Mouse (Mus musculus) heart, adult 8-10 months (tissue): ENCODE data around the gene Espn. TPM values are rescaled to one million over a fixed set of nuclear protein-coding genes. Genes with fewer than 3 reads are reported as not detected.
A peak's percentile ranks its signal among the peaks of the same experiment; 100 is the strongest.

Source experiments
- DNase-seq: peaks from one replicate; pipeline ENCODE4 v3.0.0; 2022; ENCODE audit warnings: low spot score
- total RNA-seq, 4 experiments: library from RNA; stranded (reverse); gene quantifications; 2 replicates each; pipeline ENCODE4 v1.2.4; 2022

Gene Espn
- total RNA-seq, 4 experiments from 2014 or later = 2.6 to 3.5 (median 3.0) TPM

DNA sequence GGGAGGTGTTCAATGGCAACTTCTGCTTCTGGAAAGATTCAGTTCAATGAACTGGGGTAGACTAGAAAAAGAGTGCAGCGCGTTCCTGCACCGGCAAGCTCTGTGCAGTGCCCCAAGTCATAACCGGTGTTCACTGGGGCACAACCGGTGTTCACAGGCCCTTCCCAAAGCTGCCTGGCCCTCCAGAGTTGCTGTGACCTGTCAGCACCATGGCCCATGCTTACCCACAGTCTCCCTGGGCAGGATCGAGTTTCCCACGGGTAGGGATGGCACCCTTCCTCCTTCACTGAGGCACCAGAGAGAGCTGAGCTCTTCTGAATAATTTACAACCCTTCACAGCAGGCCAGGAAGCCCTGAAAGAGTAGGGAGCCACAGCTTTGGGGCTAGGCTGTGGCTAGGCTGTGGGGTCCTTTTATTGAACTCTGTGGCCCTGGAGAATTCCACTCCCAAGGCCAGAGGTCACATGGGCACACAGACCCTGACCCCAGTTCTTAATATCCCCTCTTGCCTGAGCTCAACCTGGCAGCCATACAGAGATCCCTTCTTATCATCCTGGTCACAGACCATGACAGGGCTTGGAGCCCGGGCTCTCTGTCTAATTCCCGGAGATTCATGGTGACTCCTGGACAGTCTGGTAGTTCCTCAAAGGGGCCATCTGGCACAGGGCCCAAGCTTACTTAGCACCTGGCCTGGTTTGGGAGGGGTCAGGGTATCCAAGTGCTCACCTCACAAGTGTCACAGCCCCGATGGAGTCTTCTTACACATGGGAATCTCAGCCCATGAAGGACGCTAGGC is 5.9 kb downstream of the Espn start:
- DNase-seq = no peak

DNA sequence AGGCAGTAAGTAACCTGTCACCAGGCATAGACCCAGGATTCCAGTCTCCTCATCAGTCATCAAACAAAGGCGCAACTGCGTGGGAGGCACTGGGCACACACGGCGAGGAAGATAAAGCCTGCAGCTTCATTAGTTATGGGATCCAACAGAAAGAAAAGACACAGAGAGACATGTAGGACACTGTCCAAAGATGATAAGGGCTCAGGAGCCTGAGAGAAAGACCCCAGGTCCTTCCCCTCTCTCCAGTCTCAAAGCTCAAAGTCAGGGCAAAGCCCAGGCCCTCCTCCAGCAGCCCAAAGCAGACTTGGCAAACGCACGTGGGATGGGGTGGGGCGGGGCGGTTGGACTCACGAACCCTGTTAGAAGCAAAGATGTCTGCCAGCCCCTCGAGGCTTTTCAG is 6.7 kb downstream of the Espn start:
- no peak for DNase-seq

DNA sequence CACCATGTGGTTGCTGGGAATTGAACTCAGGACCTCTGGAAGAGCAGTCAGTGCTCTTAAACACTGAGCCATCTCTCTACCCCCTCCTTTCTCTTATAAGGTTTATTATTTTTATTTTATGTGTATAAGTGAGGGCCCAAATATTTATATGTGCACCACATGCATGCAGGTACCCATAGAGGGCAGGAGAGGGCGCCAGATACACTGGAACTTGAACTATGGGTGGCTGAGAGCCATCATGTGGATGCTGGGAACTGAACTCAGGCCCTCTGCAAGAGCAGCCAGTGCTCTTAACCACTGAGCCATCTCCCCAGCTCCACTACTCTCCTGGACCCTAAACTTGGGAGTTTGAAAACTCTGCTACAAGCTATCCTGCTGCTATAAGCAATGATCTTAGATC is 8.5 kb downstream of the Espn start:
- DNase-seq = no peak

DNA sequence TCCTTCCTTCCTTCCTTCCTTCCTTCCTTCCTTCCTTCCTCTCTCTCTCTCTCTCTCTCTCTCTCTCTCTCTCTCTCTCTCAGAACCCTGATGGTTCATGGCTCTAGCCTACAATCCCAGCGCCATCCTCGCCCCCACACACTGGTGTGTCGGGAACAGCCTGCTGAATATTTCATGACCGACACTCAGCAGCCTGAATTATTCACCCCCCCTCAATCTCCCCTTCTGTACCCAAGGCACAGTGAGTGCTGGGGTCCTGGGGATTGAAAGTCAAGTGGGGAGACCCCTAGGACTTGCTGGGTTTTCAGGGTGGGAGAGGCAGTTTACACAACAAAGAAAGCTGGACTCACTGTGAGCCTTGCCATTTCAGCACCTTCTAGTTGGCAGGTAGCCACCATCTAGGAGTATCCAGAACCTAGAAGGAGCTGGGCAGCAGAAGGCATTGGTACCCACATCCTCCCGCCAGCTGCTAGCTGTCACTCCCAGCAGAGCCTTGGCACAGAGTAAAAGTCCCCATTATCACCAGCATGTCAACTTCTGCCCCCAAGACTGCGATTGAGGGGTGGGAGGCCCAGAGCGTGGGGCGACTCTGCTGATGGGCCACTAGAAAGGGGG is 10.5 kb downstream of the Espn start:
- DNase-seq = no peak

DNA sequence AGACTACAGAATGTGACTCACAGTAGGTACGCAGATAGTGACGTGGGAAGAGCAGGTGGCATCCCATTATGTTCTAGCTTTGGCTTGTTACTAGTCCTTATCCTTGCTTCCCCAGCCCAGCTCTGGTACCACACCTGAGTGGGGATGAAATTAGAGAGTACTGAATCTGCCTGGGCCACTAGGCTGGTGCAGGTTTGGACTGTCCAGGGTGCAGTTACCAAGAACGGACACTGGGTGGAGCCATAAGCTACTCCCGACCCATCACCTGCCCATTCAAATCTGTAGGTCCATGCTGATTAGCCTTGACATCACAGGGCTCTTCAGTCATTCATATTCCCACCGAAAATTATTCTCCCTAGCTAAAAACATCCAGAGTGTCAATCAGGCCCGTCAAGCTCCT is 11.7 kb downstream of the Espn start:
- no peak for DNase-seq

DNA sequence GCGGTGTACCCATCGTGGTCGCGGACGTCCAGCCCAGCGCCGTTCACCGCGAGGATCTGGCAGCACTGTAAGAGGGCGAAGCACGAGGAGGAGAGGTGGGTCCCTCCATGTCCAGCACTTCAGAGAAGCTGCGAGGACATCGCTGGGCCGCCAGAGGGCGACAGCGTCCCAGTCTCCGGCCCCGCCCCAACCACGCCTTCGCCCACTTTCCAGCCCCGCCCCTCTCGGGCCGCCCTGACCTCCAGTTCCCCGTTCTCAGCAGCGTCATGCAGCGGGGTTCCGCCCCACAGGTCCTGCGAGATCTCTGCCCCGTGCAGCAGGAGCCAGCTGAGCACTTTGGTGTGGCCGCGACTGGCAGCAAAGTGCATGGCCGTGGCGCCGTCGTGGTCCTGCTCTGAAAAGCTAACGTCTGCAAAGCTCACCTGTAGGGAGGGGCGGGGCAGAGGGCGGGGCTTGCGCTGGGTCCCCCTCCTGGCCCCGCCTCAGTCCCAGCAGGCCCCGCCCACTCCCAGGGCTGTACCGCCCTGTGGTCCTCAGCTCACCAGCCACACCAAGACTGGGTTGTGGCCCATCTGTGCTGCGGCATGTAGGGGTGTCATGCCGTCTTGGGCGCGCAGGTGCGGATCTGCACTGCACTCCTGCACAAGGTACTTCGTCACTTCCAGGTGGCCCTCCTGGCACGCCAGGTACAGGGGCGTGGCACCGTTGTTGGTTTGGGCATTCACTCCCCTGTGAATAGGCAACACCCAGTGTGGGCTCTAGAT is 13.5 kb downstream of the Espn start:
- peak; percentile 82 for DNase-seq

DNA sequence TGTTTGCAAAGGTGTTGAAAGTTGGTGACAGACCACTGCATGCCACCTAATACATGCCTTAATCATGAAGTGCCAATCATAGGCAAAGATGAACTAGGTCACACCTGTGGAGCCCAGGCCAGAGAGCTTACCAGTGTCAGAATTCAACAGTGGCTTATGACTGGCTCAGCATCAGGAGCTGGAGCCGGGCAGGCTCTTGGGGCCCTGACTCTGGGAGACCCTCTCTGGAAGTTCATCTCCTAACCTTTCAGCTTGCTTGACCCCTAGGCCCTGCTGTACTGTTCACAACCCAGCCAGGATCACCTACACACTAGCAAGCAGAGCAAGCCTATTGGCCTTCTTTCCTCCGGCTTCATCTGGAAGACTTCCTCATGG is 15.3 kb downstream of the Espn start:
- DNase-seq = no peak

DNA sequence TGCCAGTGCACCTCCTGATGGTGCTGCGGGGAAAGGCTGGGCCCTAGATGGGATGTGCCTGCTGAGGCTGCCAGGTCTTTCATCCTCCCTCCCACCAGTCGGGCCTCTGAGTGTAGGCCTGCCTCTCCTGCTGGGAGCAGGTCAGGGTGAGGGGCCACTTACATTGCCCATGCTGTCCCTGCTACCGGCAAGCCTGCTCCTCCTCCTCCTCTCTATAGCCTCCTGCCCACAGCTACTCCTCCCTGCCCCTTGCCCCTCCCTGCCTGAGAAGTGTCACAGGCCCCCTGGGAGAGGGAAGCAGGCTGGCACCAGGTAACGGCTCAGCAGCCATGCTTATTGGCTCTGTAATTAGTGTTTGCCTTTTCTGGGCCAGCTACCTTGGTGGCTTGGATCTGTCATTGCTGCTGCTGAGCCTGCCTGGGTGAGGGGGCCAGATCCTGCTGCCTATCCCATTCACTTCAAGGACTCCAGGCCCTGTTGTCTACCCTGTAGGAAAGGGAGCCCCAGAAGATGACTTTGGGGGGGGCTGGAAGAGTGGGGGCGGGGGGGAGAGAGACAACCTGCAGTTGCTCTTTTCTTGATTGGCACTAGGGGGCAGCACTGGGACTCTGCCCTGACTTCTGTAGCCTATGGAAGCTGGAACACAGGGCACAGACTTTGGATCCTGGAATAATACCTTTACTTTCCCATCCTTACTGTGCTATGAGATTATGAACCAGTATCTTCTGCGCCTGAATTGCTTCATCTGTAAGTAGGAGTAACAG is 15.9 kb downstream of the Espn start:
- DNase-seq = no peak

DNA sequence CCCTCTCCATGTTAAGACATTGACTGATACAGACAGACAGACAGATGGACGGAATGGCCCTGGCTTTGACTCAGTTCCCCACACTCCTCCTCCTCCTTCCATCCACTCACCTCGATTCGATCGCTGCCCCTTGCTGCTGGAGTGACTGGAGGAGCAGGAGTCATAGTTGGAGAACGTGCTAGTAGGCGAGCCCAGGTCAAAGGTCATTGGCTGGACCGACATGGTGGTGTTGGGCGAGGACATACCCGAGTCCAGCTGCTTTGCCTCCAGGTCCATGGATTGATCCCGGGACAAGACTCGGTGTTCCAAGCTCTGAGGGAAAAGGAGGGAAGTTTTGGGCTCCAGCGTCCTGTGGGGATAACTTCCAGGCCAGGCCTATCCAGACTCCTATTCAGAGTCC is 16.8 kb downstream of the Espn start:
- no peak for DNase-seq

DNA sequence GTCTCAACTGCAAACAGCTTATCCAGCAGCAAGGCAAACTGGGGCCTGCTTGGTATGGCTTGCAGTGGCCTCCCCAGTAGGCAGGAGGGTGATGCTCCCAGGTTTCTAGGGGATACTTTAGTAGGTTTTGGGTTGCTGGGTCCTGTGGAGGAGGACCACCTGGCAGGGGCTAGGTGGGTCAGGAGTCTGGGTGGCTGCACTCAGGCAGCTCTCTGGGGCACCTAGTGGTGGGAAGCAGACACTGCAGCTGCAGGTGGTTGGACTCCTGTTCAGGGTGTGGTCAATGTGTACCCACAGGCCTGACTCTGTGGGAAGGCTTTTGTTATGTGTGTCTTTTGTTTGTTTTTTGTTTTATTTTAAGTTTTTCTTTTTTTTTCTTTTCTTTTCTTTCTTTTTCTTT is 17.7 kb downstream of the Espn start:
- DNase-seq = no peak

DNA sequence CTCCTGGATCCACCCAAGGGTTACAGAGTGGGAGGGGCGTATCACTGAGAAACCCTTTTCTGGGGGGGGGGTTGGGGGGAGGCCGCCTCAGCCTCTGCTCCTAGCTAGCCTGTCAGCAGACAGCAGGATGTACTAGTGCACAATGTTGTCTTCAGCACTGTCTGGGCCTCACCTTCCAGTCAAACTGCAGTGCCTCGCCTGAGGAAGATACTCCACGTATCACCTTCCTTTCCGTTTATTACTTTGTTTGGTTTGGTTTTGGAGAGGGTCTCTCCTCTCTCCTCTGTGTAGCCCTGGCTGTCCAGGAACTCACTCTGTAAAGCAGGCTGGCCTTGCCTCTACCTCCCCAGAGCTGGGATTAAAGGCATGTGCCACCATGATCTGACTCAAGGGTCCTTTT is 19.0 kb downstream of the Espn start:
- DNase-seq = no peak

DNA sequence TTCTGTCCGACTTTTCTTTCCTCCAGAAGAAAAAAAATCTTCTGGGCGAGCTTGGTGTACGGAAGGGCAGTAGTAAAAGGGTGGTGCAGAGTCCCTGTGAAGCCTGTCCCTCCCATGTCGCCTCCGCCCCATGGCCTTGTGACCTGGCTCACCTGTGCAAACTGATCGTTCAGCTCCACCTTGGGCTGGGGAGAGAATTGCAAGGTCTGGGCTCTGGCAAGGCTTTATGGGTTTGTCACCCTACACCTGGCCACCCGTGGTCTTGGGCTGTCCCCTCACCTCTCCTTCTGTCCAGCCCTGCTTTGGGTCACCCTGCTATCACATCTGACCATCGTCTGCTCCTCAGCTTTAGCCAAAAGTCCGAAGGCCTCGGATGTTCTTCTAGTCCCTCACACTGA is 19.4 kb downstream of the Espn start:
- no peak for DNase-seq

DNA sequence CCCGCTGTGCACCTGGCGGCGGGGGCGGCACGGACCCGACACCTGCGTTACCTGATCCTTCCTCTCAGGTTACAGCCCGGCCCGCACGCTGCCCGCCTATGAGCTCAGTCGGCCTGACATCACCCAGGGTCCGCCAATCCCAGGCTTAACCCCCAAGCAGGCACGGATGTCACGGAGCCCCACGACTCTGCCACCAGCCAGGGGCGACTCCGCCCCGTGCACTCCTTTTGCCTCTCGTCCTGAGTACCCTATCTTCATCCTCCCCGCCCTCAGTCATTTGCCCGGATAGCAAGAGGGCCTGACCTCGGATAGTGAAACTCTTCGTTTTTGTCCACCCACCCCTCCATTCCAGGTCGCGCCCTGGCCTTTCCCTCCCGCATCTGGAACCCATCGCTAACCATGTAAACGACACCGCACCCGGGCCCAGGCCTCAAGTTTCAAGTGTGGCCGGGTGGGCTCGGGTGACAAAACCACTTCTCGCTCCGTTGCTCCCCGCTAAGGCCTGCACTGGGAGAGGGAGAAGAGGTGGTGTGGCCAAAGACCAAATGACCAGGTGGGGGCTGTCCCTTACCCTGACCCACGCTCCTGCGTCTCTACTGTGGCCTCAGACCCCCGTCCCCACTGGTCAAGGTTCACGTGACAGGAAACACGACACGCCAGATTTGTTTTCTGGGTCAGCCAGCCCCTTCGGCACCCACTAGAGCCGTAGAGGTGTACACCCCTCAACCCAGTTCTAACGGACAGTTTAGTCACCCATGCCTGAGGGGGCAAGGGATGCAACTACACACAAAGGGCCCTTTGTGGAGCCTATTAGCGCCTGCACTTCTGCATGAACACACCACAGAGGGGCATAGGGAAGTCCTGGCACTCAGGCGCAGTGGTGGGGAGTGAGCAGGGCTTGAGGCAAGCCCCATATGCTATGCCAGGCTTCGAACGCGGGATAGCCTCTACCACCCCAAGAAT is 20.1 kb downstream of the Espn start:
- no peak for DNase-seq

DNA sequence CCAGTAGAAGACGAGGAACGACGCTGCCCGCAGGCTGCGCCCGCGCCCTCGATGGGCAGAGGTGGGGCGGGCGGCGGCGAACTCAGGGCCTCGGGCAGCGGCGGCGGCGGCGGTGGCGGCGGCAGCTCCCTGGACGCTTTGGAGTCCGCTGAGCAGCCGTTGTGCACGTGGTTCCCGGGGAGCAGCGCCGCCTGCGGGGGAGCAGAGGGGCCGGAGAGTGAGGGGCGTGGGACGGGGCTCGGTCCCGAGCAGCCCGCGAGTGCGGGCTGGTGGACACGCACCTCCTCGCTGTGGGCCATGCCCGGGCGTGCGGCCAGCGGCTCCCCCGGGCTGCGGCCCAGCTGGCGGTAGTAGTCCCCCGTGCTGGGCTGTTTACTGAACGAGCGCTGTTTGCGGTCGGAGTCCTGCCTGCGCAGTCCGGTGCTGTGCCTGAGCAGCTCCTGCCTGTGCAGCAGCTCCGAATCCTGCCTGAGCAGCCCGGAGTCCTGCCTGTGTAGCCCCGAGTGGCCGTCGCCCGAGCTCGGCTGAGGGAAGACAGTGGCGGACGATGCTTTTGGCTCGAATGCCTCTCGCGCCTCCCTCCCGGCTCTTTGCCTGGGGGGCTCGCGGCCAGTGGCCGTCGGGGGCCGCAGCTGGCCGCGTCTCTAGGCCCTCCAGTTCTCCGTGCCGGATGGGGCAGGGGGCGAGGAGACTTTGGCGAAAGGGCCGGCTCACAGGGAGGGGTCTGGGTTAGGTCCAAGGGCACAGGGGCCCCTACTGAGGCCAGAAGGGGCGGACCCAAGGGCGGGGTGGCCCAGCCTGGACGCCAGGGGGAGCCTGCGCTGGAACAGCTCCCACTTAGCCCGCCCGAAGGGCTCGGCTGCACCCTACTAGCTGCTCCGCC is 21.2 kb downstream of the Espn start:
- peak; percentile 33 for DNase-seq

DNA sequence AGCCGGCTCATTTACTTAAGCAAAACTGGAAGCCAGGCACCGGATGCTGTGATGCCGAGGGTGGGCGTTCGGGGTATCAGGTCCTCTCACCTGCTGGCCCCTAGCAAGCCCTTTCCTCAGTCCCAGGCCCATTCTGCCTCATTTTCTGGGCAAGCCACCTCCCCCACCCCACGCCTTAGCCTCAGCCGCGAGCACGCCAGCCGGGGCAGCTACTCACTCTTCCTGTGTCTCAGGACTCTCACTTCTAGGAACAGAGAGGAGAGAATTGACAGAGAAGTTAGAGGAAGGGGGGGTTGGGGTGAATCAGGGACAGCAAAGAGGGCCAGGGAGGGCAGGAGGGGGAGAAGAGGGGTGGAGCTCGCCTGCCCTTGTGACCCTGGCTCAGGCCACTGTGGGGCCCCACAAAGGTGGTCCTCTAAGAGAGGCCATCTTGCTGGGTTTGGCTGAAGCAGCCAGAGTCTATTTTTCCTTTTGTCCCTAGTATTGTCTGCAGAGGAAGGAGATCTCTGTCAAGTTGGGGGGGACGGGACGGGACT is 22.7 kb downstream of the Espn start:
- DNase-seq = no peak

DNA sequence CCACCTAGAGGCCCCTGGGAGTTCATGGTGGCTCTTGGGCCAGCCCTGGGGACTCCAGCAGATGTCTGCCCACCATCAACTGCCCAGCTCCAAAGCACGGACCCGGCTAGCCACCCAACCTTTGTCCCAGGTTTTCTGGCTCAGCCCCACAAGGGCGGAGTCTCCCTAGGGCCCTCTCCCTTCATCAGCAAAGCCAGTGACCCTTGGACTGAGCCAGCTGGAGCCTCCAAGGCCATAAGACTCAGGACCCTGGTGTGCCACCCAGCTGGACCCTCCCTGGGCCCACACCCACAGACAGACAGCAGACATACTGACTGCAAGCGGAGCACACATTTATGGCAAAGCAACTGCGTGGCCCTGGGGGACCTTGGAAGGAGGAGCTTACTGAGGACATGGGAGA is 23.4 kb downstream of the Espn start:
- DNase-seq = no peak

DNA sequence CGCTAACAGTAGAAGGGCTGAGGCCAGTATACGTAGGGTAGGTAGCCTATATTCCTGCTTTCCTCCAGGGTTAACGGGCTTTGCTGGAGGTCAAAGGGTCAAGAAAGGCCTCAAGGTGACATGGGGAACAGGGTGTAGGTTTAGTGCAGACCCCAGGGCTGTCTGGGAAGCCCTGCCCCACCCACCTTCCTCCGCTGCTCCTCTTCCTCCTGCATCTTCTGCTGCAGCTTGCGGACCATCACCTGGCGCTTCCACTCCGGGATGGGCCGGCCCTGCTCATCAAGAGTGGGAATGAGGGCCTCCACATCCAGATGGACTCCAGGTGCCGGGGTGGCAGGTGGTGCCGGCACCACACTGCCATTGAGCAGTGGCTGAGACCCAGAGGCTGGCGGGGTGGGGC is 24.3 kb downstream of the Espn start:
- no peak for DNase-seq

DNA sequence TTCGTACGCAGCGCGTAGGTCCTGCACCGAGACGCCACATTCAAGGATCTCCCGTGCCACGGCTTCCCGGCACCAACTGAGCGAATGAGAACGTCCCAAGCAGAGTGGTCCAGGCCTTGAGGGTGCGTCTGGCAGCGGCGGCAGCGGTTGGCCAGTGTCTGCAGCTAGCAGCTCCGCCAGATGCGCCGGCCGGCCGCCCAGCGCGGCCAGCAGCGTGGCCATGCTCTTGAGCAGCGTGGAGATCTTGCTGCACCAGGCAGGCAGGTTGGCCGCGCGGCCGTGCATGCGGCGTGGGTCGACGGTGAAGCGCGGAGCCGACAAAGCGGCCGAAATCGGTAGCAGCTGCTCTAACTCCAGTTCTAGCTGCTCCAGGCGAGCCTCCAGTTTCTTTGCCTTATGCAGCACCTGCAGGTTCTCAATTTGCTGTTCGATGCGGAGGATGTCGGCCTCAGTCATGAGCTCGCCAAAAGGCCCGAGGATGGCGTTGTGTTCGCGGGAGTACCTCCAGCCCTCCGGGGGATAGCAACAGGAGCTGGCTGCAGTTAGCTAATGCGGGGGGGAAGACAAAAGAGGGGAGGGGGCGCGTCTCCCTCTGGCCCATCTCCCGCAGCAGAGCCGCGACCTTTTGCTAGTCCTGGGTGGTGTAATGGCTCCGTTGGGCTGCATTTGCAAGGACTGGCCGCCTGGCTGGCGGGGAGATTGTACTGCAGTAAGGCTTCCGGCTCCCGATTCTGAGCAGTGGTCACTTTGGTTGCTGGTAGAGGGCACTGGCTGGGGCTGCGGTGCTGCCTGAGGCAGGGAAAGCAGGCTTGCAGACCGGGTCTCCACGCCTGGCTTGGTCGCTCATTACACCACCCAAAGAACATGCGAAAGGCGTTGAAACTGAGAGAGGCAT is 25.9 kb downstream of the Espn start:
- no peak for DNase-seq
